ENCODE assay signal across 8 mouse cellular contexts in the genomic region with DNA sequence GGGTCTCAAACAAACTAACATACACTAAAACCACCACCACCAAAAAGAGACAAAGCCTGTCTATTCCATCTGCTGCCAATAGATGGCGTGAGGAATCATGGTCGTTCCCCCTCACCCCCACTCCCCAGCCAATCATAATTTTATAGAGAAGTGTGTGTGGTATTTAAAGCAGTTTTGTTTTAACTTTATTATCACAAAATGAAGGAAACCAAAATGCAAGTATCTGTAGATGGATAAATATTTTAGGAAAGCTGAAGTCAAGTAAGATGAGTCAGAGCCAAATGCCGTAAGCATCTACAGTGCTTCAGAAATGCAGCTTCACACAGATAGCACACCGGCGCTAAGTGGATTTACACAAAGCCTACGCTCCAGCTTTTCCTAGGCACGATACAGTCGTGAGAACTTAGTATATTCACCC.
A peak's percentile ranks its signal among the peaks of the same experiment; 100 is the strongest.
DNase-seq lines count a peak whose midpoint lies in the region; ATAC-seq and TF ChIP-seq lines count a peak whose summit lies in the region.

No protein-coding gene starts in this region.

- peak; percentile 64 for TF ChIP-seq CTCF in kidney, postnatal 0 days (IDR thresholded peaks at IDR 0.05; ENCODE audit: low read depth)
- TF ChIP-seq CTCF in CH12.LX (conservative IDR thresholded peaks at IDR 0.05 in 1 of 2, IDR thresholded peaks at IDR 0.05 in 1 of 2; ENCODE audit: low read depth in 2 of 2, low read length in 2 of 2), result peak; percentile 85 to 95

- no peaks in the 10 kb centered on the region for H3K79me2 ChIP-seq in CH12.LX (replicated peaks; ENCODE audit: control insufficient read depth, extremely low read depth, insufficient read depth, poor library complexity, severe bottlenecking)

- no peaks in the 10 kb centered on the region for H3K9me3 ChIP-seq in kidney, postnatal 0 days (replicated peaks; ENCODE audit: low read length)
- H3K9me3 ChIP-seq in CH12.LX (replicated peaks; ENCODE audit: low read length), result no peaks in the 10 kb centered on the region
- H3K9me3 ChIP-seq in heart, embryonic 15.5 days (replicated peaks), result no peaks in the 10 kb centered on the region
- no peaks in the 10 kb centered on the region for H3K9me3 ChIP-seq in midbrain, embryonic 12.5 days

- H3K36me3 ChIP-seq in kidney, postnatal 0 days (ENCODE audit: insufficient read depth, low read length), result no peaks in the 10 kb centered on the region
- peaks cover 0 to 8% of the 10 kb centered on the region in 2 experiments for H3K36me3 ChIP-seq in CH12.LX (replicated peaks in 1 of 2; ENCODE audit: control insufficient read depth in 1 of 2, insufficient read depth in 1 of 2, low read length in 1 of 2)
- no peaks in the 10 kb centered on the region for H3K36me3 ChIP-seq in heart, embryonic 15.5 days
- H3K36me3 ChIP-seq in midbrain, embryonic 12.5 days, result no peaks in the 10 kb centered on the region

- 46% methylated on average over 8 of the region's 8 CpGs for WGBS in kidney, postnatal 0 days
- WGBS in heart, embryonic 15.5 days, result 17% methylated on average over 8 of the region's 8 CpGs
- WGBS in midbrain, embryonic 12.5 days, result 21% methylated on average over 8 of the region's 8 CpGs

- no peak for ATAC-seq in kidney, postnatal 0 days (replicated peaks; ENCODE audit: low FRiP score, low read depth)
- ATAC-seq in heart, embryonic 15.5 days (replicated peaks; ENCODE audit: insufficient number of reproducible peaks, insufficient read depth, low FRiP score, low read depth), result no peak
- no peak for ATAC-seq in midbrain, embryonic 12.5 days (ENCODE audit: low FRiP score, low read depth)
- ATAC-seq in inflammation-experienced regulatory T-cells, adult 6 months, result no peak

- no peak overlapping the region for H3K4me3 ChIP-seq in kidney, postnatal 0 days (replicated peaks; ENCODE audit: low read depth, low read length)
- peak overlapping the region; percentile 12 to 39 (median 30) for H3K4me3 ChIP-seq in CH12.LX (replicated peaks in 1 of 3; ENCODE audit: low read depth in 2 of 3, low read length in 2 of 3, poor library complexity in 1 of 3)
- H3K4me3 ChIP-seq in heart, embryonic 15.5 days, result no peak overlapping the region
- no peak overlapping the region for H3K4me3 ChIP-seq in midbrain, embryonic 12.5 days

- in situ Hi-C loops in CH12.LX (cut with MboI; ENCODE audit: low pct_ligation_motif_present, low pct_unique_long_range_greater_than_20kb, low sequenced_read_pairs), result no loop called here

- dilution Hi-C loops in CH12.LX (cut with MboI; ENCODE audit: extremely low pct_ligation_motif_present, extremely low pct_unique_long_range_greater_than_20kb, low sequenced_read_pairs), result no loop called here

- no peak overlapping the region for H3K27ac ChIP-seq in kidney, postnatal 0 days
- H3K27ac ChIP-seq in CH12.LX (ENCODE audit: insufficient read depth, low read depth), result no peak overlapping the region
- no peak overlapping the region for H3K27ac ChIP-seq in heart, embryonic 15.5 days
- H3K27ac ChIP-seq in midbrain, embryonic 12.5 days (replicated peaks), result peak overlapping the region; percentile 84; the same call in 1 of the 2 replicates

- DNase-seq in kidney, postnatal 0 days (ENCODE audit: low spot score), result peak; percentile 50
- no peak for DNase-seq in kidney, adult 11 months
- DNase-seq in CH12.LX (ENCODE audit: extremely low read depth), result peak; percentile 69
- DNase-seq in cerebellum, adult 9-11 months, result peak; percentile 31
- no peak for DNase-seq in kidney, adult 18-20 months

- TF ChIP-seq POLR2A in CH12.LX (IDR thresholded peaks at IDR 0.05; ENCODE audit: low read depth, low read length), result no peak

- TF ChIP-seq RAD21 in CH12.LX (IDR thresholded peaks at IDR 0.05; ENCODE audit: low read depth, low read length), result peak; percentile 55

- no peak overlapping the region for H3K4me2 ChIP-seq in kidney, postnatal 0 days (ENCODE audit: low read length)
- H3K4me2 ChIP-seq in CH12.LX (ENCODE audit: insufficient read depth, low read depth, poor library complexity, severe bottlenecking), result peak overlapping the region; percentile 91
- peak overlapping the region; percentile 72 for H3K4me2 ChIP-seq in heart, embryonic 15.5 days
- H3K4me2 ChIP-seq in midbrain, embryonic 12.5 days (replicated peaks), result peak overlapping the region; percentile 52

- no peak overlapping the region for H3K9ac ChIP-seq in kidney, postnatal 0 days (ENCODE audit: low read depth, low read length)
- peak overlapping the region; percentile 56 for H3K9ac ChIP-seq in CH12.LX (ENCODE audit: insufficient read depth, low read depth)
- H3K9ac ChIP-seq in heart, embryonic 15.5 days, result no peak overlapping the region
- H3K9ac ChIP-seq in midbrain, embryonic 12.5 days (replicated peaks), result no peak overlapping the region

- H3K4me1 ChIP-seq in kidney, postnatal 0 days (replicated peaks; ENCODE audit: insufficient read depth, low read length), result 0 out of 2 replicates have a peak, but pooled peaks cover 5% of the 10 kb centered on the region
- peaks cover 7 to 22% of the 10 kb centered on the region in 2 experiments; a peak in 3 of 4 replicates for H3K4me1 ChIP-seq in CH12.LX (ENCODE audit: control insufficient read depth in 1 of 2, insufficient read depth in 2 of 2)
- H3K4me1 ChIP-seq in heart, embryonic 15.5 days (replicated peaks), result peaks cover 12% of the 10 kb centered on the region
- H3K4me1 ChIP-seq in midbrain, embryonic 12.5 days, result peaks cover 18% of the 10 kb centered on the region

- no peaks in the 10 kb centered on the region for H3K27me3 ChIP-seq in kidney, postnatal 0 days (ENCODE audit: insufficient read depth, low read length)
- no peaks in the 10 kb centered on the region for H3K27me3 ChIP-seq in CH12.LX (replicated peaks)
- H3K27me3 ChIP-seq in heart, embryonic 15.5 days, result peaks cover 3% of the 10 kb centered on the region; the same call in 1 of the 2 replicates
- peaks cover 24% of the 10 kb centered on the region for H3K27me3 ChIP-seq in midbrain, embryonic 12.5 days

- TF ChIP-seq EP300 in CH12.LX (IDR thresholded peaks at IDR 0.05; ENCODE audit: low read length), result no peak; the same call in 1 of the 2 replicates

TF ChIP-seq in CH12.LX, 34 proteins besides CTCF, POLR2A, EP300 and RAD21:
- TF ChIP-seq MYC (IDR thresholded peaks at IDR 0.05; ENCODE audit: low read depth, low read length), result no peak
- peak; percentile 62 for TF ChIP-seq SMC3 (IDR thresholded peaks at IDR 0.05; ENCODE audit: low read depth, low read length)
- no peak for TF ChIP-seq PAX5 (IDR thresholded peaks at IDR 0.05; ENCODE audit: low read length)
- 0 out of 2 replicates have a peak, but pooled peaks have one; percentile 50 for TF ChIP-seq TCF12 (IDR thresholded peaks at IDR 0.05; ENCODE audit: low read depth, low read length)
- TF ChIP-seq NELFE (IDR thresholded peaks at IDR 0.05; ENCODE audit: low read depth, low read length), result no peak
- 0 out of 2 replicates have a peak, but pooled peaks have one; percentile 37 for TF ChIP-seq MEF2A (IDR thresholded peaks at IDR 0.05; ENCODE audit: borderline replicate concordance, low read depth, low read length)
- no peak for TF ChIP-seq ETS1 (conservative IDR thresholded peaks at IDR 0.05; ENCODE audit: low read depth, low read length)
- TF ChIP-seq E2F4 (IDR thresholded peaks at IDR 0.05; ENCODE audit: insufficient replicate concordance, low read depth, low read length), result 0 out of 2 replicates have a peak, but pooled peaks have one; percentile 63
- no peak for TF ChIP-seq ELF1 (IDR thresholded peaks at IDR 0.05; ENCODE audit: low read depth, low read length)
- 0 out of 2 replicates have a peak, but pooled peaks have one; percentile 44 for TF ChIP-seq TBP (conservative IDR thresholded peaks at IDR 0.05; ENCODE audit: low read depth, low read length)
- peak; percentile 37 for TF ChIP-seq BHLHE40 (IDR thresholded peaks at IDR 0.05; ENCODE audit: low read depth, low read length)
- TF ChIP-seq USF2 (conservative IDR thresholded peaks at IDR 0.05; ENCODE audit: low read depth, low read length), result no peak
- no peak for TF ChIP-seq ZMIZ1 (IDR thresholded peaks at IDR 0.05; ENCODE audit: low read depth, low read length)
- no peak for TF ChIP-seq POLR2AphosphoS2 (IDR thresholded peaks at IDR 0.05; ENCODE audit: low read depth, low read length)
- 0 out of 2 replicates have a peak, but pooled peaks have one; percentile 12 for TF ChIP-seq JUN (IDR thresholded peaks at IDR 0.05; ENCODE audit: insufficient read depth, low read depth, low read length)
- TF ChIP-seq CHD1 (IDR thresholded peaks at IDR 0.05; ENCODE audit: low read depth, low read length), result no peak
- 0 out of 2 replicates have a peak, but pooled peaks have one; percentile 21 for TF ChIP-seq JUND (conservative IDR thresholded peaks at IDR 0.05; ENCODE audit: low read depth, low read length)
- no peak for TF ChIP-seq KAT2A (IDR thresholded peaks at IDR 0.05; ENCODE audit: insufficient replicate concordance, low read length)
- TF ChIP-seq RCOR1 (conservative IDR thresholded peaks at IDR 0.05; ENCODE audit: low read depth, low read length), result no peak
- TF ChIP-seq ZC3H11A (IDR thresholded peaks at IDR 0.05; ENCODE audit: low read depth, low read length), result no peak
- no peak for TF ChIP-seq NRF1 (IDR thresholded peaks at IDR 0.05; ENCODE audit: low read depth, low read length)
- no peak for TF ChIP-seq HCFC1 (IDR thresholded peaks at IDR 0.05; ENCODE audit: low read depth, low read length)
- peak; percentile 89 for TF ChIP-seq MAZ (IDR thresholded peaks at IDR 0.05; ENCODE audit: low read depth, low read length)
- peak; percentile 59 for TF ChIP-seq IRF4 (IDR thresholded peaks at IDR 0.05; ENCODE audit: low read depth, low read length)
- no peak for TF ChIP-seq GABPA (IDR thresholded peaks at IDR 0.05; ENCODE audit: insufficient replicate concordance, low read depth, low read length)
- TF ChIP-seq ZKSCAN1 (IDR thresholded peaks at IDR 0.05; ENCODE audit: borderline replicate concordance, low read depth, low read length), result no peak
- TF ChIP-seq SIN3A (IDR thresholded peaks at IDR 0.05; ENCODE audit: low read length), result no peak
- 0 out of 2 replicates have a peak, but pooled peaks have one; percentile 33 for TF ChIP-seq MAFK (IDR thresholded peaks at IDR 0.05; ENCODE audit: insufficient replicate concordance, low read length)
- TF ChIP-seq MAX (IDR thresholded peaks at IDR 0.05; ENCODE audit: low read length), result no peak; the same call in 1 of the 2 replicates
- TF ChIP-seq ZNF384 (IDR thresholded peaks at IDR 0.05; ENCODE audit: low read depth, low read length), result no peak
- TF ChIP-seq UBTF (IDR thresholded peaks at IDR 0.05; ENCODE audit: low read depth, low read length), result no peak
- TF ChIP-seq CHD2 (IDR thresholded peaks at IDR 0.05; ENCODE audit: low read length), result no peak
- TF ChIP-seq MXI1 (IDR thresholded peaks at IDR 0.05; ENCODE audit: low read depth, low read length), result no peak
- no peak for TF ChIP-seq USF1 (IDR thresholded peaks at IDR 0.05; ENCODE audit: low read depth, low read length)
TF ChIP-seq in CH12.LX: peak in this region for 11.

Comparison
In these comparisons a context has a peak if more than half of its experiments do, and no peak if none do; other contexts are left out.
1. DNase-seq: peak in kidney, postnatal 0 days (single experiment), CH12.LX (single experiment) and cerebellum, adult 9-11 months (single experiment); none in kidney, adult 11 months (single experiment) and kidney, adult 18-20 months (single experiment).
2. H3K4me3 ChIP-seq: peak in CH12.LX (3 of 3); none in kidney, postnatal 0 days (single experiment), heart, embryonic 15.5 days (single experiment) and midbrain, embryonic 12.5 days (single experiment).